Mouse (Mus musculus) granulocyte monocyte progenitor cell, adult 5-6 weeks (primary cell): ENCODE measurements around the gene Plekhs1. TPM values are rescaled to one million over a fixed set of nuclear protein-coding genes. Genes with fewer than 3 reads are reported as not detected.
"Not testable (repeated sequence)": the region's sequence is repeated elsewhere in the genome, so short reads cannot be mapped to it uniquely, and the experiment has no call there.

Source experiments
- ATAC-seq: replicated peaks from 2 replicates; pipeline ENCODE4 v1.8.0; 2016; ENCODE audit warnings: mild to moderate bottlenecking, moderate TSS enrichment, inconsistent platforms; ENCODE audit not compliant: poor library complexity, severe bottlenecking
- total RNA-seq, 2 experiments: library from RNA; stranded (forward) in 1 of 2; stranded (reverse) in 1 of 2; fragments of 200-712, 200-1000 nt in 1 of 2; fragments of >200 nt in 1 of 2; fragmentation: Nextera tagmentation in 1 of 2; gene quantifications; 2 replicates each; pipeline ENCODE4 v1.2.3; 2014 to 2017

Plekhs1 gene
- total RNA-seq, 2 experiments from 2014 or later, result not detected

GRCm38 (mm10) chr19:56503525-56503924 lies 42.1 kb downstream of the Plekhs1 start:
- not testable (repeated sequence) for ATAC-seq

GRCm38 (mm10) chr19:56511207-56511606 lies 49.8 kb downstream of the Plekhs1 start:
- not testable (repeated sequence) for ATAC-seq

GRCm38 (mm10) chr19:56513527-56513926 lies 52.1 kb downstream of the Plekhs1 start:
- ATAC-seq, result not testable (repeated sequence)

GRCm38 (mm10) chr19:56519408-56519807 lies 58.0 kb downstream of the Plekhs1 start:
- not testable (repeated sequence) for ATAC-seq

GRCm38 (mm10) chr19:56530529-56530928 lies 69.1 kb downstream of the Plekhs1 start:
- ATAC-seq, result peak; percentile 83

GRCm38 (mm10) chr19:56531251-56531650 lies 69.8 kb downstream of the Plekhs1 start:
- no peak for ATAC-seq

GRCm38 (mm10) chr19:56533291-56534071 lies 72.0 kb downstream of the Plekhs1 start:
- no peak for ATAC-seq

- no peak for ATAC-seq
Measured at GRCm38 (mm10) chr19:56534337-56534736, 72.9 kb downstream of the Plekhs1 start.

- ATAC-seq, result peak; percentile 81
Measured at GRCm38 (mm10) chr19:56535064-56535463, 73.6 kb downstream of the Plekhs1 start.

GRCm38 (mm10) chr19:56535765-56536164 lies 74.3 kb downstream of the Plekhs1 start:
- ATAC-seq, result peak; percentile 33; the same call in 1 of the 2 replicates

Other genes with a start within 250 kb of the Plekhs1 start
- gene Habp2, start 174.5 kb upstream of the Plekhs1 start, total RNA-seq (2014; fragmentation: Nextera tagmentation), result not detected in 2 replicates
- not detected in 2 replicates for gene Habp2, start 174.5 kb upstream of the Plekhs1 start, total RNA-seq (2017)
- 1.1 TPM in 1 of 2 replicates, not detected in the other for gene Nrap, start 71.6 kb upstream of the Plekhs1 start, total RNA-seq (2014; fragmentation: Nextera tagmentation)
- gene Nrap, start 71.6 kb upstream of the Plekhs1 start, total RNA-seq (2017), result 0.78 and 0.98 TPM in 2 replicates
- gene Casp7, start 64.5 kb upstream of the Plekhs1 start, total RNA-seq (2014; fragmentation: Nextera tagmentation), result 72.3 and 86.7 TPM in 2 replicates
- gene Casp7, start 64.5 kb upstream of the Plekhs1 start, total RNA-seq (2017), result 42.4 and 43.4 TPM in 2 replicates
- gene Dclre1a, start 86.6 kb downstream of the Plekhs1 start, total RNA-seq (2014; fragmentation: Nextera tagmentation), result 22.2 and 36.1 TPM in 2 replicates
- gene Dclre1a, start 86.6 kb downstream of the Plekhs1 start, total RNA-seq (2017), result 17.5 and 21.4 TPM in 2 replicates
- gene Nhlrc2, start 86.6 kb downstream of the Plekhs1 start, total RNA-seq (2014; fragmentation: Nextera tagmentation), result 10.3 and 11.9 TPM in 2 replicates
- gene Nhlrc2, start 86.6 kb downstream of the Plekhs1 start, total RNA-seq (2017), result 13.2 and 15.3 TPM in 2 replicates